Mouse (Mus musculus): ENCODE results near the gene Rnase2b. TPM values are rescaled to one million over a fixed set of nuclear protein-coding genes. Genes with fewer than 3 reads are reported as not detected.
"Not testable (repeated sequence)": the region's sequence is repeated elsewhere in the genome, so short reads cannot be mapped to it uniquely, and the experiment has no call there.

Rnase2b gene
- not detected for total RNA-seq (2021)
- long read RNA-seq, experiment 1: 0 reads
- long read RNA-seq, experiment 2: 0 reads

DNA sequence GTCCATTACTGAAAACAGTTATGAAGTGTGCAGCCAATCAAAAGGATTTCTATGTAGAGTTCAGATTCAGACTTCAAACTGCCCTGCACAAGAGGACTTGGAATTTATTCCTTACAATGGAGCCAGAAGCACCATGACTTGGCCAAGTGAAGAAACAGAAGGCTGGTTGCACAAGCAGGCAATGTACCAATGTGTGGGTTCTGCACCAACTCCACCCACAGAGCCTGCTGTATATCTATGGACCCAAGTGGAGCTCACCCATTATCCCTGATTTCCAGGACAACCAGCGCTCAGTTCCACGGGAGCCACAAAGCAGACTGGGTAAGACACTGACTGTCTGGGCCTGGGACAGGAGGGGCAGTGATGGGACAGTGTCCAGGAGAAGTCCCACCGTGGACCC lies at the start of gene Rnase2b:
TSS of gene Rnase2b (plus strand) at position 285 of the 400 bp plus-strand sequence.
- DNase-seq: not testable (repeated sequence)

DNA sequence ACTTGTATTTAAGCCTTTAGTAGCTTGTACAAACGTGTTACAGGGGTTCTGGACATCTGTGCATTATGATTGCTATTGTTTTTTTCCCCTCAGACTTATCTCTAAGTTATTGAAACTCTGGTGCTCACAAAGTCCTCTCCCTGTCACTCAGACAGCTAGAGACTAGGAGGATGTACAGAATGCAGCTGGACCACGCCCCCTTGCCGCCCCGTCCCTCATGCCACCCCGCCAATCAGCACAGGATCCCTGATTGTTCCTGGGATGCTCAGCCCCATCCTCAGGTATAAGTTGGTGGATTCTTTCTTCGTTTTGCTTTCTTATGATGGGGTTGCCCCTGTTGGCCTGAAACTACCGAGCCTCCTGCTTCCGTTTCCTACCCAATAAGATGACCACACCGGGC lies 48.6 kb upstream of the Rnase2b start:
- DNase-seq: no peak

DNA sequence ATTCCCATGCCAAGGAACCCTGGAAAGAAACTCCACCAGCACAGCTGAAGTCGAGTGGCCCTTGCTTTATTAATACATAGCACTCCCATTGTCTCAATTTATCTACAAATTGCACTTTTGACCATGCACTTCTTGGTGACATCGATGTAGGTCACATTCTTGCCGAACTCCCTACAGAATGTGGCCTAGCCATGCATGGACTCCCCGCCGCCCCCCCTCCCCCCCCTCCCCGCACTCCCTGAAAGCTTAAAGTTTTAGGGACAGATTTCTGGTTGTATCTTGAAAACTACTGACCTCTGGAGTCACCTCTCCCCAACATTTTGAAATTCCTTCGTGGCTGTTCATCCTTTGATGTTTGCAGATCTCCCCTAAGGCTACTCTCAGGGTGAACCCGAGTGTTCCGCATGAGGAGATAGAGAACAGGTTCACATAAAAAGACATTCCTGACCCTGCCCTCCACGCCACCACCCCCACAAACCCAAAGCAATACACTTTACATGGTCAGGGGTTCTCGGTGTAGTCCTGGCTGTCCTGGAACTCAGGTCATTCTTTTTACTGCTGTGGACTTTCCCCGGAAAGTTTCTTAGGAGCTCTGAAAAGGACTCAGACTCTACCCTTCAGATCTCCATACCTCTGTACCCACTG lies 48.0 kb upstream of the Rnase2b start, which contains the start of gene Eddm3b:
TSS of gene Eddm3b (plus strand) at position 511 of the 645 bp plus-strand sequence.
- DNase-seq: no peak

DNA sequence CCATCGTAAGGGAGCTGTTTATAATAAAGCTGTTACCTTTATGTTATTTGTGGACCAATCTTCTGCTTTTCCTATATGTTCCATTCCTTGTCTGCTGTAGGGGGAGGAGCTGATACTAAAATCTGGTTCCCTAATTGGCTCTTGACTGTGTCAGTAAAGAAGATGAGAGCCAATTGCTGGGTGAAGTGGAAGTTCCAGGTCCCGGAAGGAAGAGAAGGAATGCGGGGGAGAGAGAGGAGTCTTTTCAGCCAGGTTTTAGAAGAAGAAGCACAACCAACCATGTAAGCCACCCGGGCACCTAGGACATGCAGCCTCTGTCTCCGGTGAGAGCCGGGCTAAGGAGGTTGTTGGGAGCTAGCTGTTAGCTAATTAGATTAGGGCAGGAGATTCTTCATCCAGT lies 36.4 kb upstream of the Rnase2b start:
- DNase-seq: no peak

DNA sequence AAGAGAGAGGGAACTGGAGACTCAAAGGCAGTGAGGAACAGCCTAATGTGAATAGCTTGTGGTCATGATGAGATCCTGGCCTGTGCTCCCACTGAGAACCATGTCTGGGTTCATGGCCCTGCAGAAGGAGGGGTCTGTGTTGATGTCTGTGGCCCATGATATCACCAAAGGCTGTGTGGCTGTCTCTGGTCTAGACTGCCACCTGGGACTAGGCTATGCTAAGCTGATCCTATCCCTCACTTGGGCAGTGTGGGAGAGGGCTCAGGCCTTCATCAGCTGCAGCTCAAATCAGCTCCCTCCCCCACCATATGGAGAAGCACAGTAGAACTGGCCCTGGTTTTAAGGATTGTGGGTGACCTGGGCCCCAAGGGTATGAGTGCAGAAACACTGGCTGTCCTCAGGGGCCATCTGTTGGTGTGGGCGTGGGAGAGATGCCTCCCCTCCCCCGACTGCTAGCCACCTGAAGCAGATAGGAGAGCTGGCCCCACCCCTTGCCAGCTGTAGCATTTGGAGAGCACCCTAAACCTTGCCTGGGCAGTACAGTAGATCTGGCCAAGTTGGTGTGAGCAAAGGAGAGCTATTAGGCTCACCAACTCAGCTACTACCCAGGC lies 34.3 kb upstream of the Rnase2b start:
- no peak for DNase-seq

DNA sequence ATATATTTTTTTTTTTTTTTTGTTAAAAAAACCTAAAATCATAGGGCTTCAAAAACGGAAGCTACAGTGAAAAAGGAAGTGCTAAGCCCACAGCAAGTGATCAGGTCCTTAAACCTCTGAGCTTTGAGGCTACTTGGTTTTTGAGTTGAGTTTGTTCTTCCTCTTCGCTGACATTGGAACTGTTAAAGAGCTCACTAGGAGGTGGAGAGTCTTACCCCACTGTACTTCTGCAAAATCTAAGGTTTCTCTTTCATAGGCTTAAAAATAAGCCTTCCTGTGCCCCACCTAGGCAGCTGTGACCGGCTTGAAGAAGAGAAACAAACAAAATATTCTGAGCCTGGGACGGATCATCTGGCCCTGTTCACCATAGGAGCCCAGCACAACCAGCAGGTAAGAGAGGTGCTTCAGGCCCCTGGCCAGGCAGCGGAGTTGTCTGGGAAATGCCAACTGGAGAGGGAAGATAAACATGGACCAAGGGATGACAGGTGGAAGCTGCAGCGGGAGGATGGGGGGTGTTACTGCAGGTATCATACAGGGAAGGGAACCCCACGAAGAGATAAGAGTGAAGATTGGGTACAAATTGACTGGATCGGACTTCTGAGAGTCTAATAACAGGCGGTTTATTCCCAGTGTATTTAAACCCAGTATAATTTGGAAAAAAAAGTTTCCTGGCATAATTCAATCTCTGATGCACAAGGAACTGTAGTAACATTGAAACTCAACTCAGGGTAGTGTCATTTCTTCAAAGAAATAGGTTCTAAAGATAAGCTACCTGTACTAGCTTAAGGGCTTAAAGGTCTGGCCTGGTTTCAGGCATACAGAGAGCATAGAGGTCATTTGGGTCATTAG lies 33.1 kb upstream of the Rnase2b start:
- no peak for DNase-seq

DNA sequence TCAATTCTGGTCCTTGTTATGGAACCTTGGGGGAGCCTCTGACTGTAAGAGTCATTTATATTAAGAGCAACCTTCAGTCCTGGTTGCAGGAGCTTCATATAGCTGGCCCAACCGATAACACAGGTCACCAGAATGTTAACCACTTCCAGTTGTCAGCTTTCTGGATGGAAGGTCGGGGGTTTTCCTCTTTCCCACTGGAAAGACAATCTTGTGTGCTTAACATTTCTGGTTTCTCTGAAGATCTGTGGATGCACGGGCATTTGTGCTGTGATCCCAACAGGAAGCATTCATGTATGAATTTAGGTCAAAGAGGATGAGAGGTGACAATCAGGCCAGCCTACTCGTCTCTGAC lies 32.5 kb upstream of the Rnase2b start:
- no peak for DNase-seq

DNA sequence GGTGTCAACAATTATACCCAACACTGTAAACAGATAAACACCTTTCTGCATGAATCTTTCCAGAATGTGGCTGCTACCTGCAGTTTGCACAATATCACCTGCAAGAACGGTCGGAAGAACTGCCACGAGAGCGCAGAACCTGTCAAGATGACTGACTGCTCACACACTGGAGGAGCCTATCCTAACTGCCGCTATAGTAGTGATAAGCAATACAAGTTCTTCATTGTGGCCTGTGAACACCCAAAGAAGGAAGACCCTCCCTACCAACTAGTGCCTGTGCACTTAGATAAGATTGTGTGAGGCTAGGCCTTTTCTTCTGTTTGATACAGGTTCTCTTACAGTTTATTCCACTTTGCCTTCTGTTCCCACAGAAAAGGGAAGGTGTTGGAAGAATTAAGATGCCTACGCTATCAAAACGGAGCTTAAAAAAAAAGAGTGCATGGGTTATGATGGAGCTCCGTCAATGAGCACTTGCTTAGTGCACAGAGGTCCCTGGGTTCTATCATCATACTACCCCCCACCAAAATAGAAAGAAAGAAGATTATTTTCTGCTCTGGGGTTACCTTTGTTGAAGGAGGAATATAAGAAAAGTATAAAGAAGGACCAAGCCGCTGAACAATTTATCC lies 31.6 kb upstream of the Rnase2b start:
- DNase-seq: no peak

DNA sequence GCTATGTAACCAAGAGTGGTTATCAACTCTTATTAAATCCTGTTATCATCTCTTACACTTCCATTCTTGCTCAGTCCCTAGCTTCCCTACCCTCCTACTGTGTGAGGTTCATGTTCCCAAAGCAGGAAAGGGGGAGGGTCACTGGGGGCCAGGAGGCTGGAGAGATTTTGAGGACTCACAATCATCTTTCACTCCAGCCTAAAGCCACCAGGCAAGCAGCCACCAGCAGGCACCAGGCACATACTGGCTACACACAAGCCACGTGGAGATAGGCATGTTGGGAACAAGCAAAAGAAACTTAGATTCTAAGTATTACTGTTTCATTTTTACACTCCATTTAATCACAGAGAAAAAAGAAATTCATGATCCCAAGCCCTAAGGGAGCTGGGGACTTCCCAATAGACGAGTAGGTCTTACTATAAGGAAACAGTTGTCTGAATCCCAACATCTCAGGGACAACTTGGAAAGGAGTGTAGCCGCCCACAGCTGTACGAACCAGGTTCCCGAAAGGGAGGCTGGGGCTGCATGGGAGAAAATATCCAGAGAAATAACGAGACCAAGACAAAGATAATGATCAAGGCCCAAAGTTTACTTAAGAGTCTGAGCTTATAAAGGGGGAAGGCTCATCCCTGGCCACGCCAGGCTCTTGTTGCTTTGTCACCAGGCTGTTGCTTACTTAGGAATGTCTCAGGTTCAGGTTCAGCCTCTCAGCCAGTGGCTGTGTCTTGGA lies 30.8 kb upstream of the Rnase2b start:
- DNase-seq: no peak

DNA sequence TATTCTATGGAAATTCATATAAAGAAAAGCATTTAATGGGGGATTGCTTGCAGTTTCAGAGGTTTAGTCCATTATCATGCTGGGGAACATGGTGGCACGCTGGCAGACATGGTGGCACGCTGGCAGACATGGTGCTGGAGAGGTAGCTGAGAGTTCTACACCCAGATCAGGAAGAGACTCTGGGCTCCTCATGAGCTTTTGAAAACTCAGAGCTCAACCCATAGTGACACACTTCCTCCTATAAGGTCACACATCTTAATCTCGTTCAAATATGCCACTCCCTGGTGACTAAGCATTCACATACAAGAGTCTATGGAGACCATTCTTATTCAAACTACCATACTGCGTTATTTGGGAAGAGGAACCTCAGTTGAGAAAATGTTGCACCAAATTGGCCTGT lies 29.7 kb upstream of the Rnase2b start:
- DNase-seq: no peak

DNA sequence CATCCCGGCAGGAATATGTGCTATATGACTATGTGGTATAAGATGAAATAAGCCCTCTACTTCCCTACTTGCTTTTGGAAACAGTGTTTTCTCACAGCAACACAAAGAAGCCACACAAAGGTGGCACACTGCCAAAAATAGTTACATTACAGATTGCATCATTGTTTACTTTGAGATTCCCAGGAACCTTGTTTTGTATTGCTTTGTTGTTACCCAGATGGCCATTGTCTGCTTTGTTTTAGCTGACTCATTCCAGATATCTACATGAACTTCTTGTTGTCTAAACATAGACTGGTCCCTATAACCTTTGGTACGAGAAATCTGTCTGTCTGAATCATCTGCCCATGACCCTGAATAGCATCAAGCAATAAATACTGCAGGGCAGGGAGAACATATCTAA lies 21.7 kb upstream of the Rnase2b start:
- no peak for DNase-seq

DNA sequence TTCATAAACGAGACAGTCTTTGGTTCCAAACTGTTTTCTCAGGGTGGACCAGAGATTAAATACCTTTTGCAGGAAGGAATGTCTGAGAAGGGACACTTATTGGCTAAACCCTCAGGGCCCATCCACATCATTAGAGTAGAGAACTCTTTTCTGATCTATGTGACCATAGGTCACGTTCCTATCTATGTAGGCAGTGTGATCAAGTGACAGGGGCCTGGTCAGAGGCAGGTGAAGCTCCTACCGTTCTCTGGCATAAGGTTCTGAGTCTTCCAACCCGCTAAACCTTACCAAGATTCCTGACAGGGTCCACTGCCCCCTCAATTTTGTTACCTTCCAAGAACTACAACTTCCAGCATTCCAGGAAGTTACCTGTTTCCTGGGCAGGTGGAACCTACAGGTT lies 19.9 kb upstream of the Rnase2b start:
- no peak for DNase-seq

DNA sequence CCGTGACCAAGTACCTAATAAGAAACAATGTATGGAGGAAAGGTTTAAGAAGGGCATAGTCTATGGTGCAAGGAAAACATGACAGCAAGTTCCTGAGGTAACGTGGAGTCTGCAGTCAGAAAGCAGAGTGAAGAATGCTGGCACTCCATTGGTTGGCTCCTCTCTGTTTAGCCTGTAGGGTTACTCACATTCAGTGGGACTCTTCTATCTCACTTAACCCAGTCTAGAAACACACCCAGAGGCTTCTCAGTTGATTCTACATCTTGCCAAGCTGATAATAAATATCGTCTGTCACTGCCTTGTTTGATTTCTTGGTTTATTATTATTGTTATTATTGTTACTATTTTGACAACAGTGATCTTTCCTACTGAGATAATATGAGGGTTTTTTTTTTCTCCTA lies 19.5 kb upstream of the Rnase2b start:
- DNase-seq: no peak

DNA sequence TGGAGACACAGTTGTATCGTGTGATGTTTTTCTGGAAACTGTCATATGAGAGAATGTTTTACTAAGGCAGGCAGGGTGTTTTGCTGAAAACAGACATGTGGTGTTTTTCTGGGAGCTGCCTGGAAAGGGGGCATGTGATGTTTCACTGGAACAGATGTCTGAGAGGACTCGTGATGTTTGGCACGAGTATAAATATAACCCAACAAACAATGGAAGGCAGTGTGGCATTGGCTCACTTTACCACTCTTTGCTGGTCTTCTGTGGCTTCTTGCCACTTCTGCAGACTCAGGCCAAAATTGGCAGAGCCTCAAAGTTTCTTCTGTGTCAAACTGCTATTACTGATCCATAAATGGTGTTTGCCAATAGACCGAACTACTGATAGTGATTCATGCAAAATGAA lies 18.8 kb upstream of the Rnase2b start:
- no peak for DNase-seq

DNA sequence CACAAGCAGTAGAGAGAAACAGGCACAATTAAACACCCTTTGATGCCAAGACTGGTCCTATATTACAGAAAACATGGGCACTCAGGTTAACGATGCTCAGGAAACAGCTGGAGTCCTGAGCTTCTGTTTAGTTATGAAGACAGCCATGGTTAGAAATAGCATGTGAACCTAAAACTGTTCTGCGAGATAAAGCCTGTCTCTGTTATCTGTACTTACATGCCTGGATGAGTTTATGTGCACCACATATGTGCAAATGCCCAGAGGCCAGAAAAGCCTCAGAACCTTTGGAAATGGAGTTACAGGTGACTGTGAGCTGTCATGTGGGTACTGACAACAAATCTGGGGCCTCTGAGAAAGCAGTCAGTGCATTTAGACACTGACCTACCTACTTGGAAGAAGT lies 18.1 kb upstream of the Rnase2b start:
- DNase-seq: no peak

DNA sequence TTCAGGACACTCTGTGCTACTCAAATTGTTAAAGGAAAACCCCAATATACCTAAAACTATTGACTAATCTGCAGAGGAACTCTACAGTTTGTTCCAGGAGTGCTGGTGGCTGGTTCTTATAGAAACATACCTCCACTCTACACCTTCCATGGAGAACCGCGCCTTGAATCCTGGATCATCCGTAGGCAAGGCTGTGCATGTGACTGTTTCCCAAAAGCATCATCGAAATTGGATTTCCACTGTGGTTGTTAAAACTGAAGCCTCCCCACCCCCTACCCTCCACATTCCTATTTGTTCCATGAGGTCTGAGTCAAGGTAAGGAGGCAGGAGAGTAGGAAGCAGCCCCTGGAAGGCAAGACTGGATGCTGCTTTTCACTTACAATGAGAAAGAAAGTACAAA lies 17.6 kb upstream of the Rnase2b start:
- DNase-seq: no peak

DNA sequence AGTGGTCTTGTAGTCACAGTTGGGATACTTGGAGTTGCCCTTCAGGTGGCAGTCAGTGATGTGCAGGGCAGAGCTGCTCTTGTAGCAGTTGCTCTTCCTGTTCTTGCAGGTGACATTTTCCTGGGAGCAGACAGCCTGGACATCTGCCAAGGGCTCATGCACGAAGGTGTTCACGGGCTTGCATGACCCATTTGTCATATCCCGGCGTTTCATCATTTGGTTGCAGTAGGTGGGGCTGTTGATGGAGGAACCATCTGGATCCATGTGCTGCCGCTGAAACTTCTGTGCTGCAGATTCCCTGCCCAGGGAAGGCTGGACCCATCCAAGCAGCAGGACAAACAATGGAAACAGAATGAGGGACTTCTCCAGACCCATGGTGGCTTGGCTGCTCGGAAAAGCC lies 16.5 kb upstream of the Rnase2b start:
- no peak for DNase-seq

DNA sequence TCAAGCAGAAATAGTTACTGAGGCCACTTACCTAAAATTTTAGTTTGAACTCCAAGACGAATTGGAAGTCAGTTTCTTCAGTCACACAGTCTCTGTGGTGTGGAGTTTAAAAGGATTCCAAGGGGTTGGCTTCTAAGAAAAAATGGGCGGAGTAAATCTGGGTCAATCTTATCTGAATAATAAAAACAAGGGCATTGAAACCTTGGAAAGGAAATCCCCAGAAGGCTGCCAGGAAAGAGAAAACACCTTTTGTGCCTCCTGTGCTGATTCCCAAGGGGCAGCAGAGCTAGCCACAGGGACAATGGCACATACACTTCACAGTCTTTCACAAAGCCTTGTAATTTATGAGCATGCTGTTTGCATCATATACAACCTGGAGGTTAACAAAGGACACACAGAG lies 15.4 kb upstream of the Rnase2b start, which contains the start of gene Rnase1:
TSS of gene Rnase1 (minus strand) at position 101 of the 400 bp plus-strand sequence.
- DNase-seq: no peak

DNA sequence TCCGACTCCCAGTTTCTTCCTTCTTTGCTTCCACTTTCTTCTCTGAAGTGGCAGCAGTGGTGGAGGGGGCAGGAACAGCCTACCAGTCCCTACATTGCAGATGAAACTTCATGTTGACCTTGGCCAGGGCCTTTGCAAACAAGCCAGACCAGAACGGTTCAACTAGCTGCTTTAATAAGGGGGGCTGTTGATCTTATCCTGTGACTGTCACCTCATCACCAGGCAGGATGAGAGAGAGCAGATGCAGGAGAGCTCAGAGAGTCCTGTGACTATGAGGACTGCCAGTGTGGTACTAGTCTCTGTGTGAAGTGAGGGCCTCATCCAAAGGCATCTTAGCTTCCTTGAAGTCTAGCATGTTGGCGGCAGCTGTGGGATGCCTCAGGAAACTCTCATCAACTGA lies 14.1 kb upstream of the Rnase2b start:
- DNase-seq: no peak

DNA sequence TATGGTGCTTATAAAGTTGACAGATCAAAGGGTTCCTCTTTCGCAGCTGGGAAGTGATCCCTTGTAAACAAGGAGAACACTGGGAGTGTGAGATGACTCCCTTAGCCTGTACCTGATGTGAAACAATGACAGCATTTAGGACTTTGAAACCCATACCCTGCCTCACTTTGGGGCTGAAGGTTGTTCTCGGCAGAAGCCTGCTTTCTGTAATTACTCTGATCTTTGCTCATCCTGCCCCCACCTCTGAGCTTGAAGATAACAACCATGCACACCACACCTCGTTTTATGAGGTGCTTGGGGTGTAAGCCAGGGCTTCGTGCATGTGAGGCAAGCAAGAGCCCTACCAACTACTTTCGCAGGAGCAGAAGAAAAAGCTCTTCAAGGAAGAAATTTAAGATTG lies 12.9 kb upstream of the Rnase2b start:
- DNase-seq: no peak

DNA sequence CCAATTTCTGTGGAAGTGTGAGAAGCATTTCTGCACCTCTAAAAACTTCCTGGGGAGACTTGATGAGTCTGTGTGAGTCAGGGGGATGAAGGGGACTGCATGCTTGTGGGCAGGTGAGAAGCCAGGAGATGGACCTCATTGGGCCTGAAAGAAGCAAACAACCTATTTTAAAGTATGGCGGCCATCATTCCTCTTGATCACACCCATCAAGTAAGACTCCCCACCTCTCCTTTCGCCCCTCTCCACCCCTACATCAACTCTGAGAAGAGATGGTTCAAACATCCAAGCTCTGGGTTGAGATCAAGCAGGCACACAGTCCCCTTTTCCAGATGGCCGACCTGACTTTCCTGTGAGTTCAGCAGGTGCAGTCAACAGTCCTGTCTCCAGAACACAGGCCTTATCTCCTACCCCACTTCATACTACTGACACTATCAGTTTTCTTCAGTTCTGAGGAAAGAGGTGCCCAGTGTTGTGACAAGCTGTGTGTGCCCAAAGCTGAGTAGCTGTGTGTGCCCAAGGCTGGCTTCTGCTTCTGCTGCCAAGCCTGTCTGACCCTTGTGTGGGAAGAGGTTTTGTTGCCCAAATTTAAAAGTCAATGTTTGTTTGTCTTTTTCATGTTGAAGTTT lies 11.7 kb upstream of the Rnase2b start:
- DNase-seq: no peak

Measured in gastrocnemius, postnatal 25 days (tissue).